Mouse (Mus musculus): ENCODE data around the gene Stx6.

DNA sequence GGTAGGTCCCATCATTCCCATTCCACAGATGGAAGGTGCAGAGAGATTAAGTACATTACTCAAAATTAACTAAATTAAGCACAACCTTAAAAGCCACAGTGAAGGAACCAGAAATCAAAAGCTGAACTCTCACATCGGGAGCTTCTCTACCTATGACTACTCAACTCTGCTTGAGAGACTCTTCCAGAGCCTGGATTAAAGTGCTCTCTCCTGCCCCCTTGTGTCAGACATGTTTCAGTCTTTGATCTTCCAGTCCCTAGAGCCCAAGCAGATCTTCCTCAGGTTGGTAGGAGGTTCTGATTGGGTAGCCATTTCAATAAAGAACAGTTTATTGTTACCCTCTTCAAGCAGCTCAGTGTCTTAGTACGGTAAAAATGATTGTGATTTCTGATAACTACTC lies 18.4 kb upstream of the Stx6 start:
- TF ChIP-seq CTCF (IDR thresholded peaks at IDR 0.05; ENCODE audit: low read depth): peak; percentile 66
- no peak for TF ChIP-seq EP300 (IDR thresholded peaks at IDR 0.05; ENCODE audit: low read depth)

Measured in heart, postnatal 0 days (tissue).